Mouse (Mus musculus): ENCODE results near the gene Ublcp1.
"Not testable (repeated sequence)": the region's sequence is repeated elsewhere in the genome, so short reads cannot be mapped to it uniquely, and the experiment has no call there.

Gene Ublcp1

DNA sequence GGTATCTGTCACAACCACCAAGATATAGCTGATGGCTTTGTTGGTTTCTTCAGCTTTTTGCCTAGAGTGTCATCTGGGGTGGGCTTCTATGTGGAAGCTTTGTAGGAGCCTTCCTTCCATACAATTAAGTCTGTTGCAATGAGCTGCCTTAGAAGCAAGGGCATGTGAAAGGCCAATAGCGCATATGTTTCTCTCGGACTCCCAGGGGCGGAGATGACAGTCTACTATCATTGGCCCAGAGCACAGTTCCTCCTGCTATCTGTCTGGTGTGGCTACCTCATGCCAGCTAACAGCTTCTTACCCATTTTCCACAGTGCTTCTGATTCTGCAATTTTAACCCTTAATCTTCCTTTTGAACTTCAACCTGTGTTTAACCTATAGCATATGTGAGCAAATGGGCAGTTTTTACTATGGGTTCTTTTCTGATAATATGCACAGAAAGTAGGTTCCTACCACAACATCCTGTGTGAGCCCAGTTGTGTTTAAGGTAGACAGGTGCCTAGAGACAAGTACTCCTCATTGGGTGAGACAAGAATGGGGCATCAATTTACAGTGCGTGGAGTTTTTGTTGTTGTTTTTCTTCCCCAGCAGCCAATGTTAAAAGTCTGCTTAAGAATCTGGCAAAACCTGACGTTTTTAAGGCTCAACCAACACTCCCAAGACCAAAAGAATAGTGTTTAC is 24.5 kb upstream of the Ublcp1 start:
- no peak for DNase-seq (ENCODE audit: low read depth, low spot score)

DNA sequence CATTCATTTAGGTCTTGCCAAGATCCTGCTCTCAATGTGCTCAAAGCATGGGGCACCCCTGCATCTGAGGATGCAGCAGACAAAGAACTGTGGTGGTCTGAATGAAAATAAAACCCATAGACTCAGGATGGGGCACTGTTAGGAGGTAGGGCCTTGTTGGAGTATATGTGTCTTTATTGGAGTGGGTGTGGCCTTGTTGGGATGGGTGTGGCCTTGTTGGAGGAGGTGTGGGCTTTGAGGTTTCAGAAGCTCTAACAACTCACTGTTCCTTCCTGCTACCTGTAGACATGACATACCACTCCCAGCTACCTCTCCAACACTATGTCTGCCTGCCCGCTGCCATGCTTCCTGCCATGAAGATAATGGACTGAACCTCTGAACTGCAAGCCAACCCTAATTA is 18.8 kb upstream of the Ublcp1 start:
- DNase-seq (ENCODE audit: low read depth, low spot score), result no peak

DNA sequence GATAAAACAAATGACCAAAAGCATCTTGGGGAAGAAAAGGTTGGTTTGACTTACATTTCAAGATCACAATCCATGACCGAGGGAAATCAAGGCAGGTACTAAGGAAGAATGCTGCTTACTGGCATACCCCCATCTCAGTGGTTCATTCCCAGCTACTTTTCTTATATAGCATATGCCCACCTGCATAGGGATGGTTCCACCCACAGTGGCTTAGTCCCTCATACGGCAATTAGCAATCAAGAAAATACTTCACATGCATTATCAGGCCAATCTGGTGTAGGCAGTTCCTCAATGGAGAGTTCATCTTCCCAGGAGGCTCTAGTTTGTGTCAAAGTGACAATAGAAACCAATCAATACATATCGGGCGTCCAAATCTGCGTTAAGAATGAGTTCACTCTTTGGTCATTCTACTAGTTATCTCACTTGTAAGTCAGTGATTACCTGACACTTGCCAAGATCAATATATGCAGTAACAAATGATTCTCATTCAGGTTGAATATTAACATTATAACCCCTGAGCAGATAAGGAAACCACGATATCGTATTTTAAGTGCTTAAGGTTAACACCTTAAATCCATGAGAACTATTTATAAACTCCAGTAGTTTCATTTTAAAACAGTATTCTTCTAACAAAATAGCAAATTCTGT is 14.9 kb upstream of the Ublcp1 start:
- DNase-seq (ENCODE audit: low read depth, low spot score), result no peak

DNA sequence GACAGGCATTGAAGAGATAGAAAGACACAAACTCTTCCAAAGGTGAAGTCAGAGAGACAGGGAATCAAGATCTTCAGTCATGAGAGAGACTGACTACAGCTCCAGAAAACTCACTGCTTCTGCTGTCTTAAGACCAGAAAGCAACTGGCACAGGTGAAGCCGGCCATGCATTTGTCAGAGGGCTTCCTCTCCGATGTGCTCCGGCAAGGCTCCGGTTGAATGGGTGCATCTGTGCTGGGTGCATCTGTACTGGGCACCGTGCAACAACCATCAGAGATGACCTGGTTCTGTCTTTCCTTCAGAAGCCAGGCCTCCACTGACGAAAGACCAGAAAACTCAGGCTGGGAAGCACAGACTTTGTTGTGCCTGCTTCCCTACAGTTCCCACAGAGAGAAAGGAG is 9.9 kb upstream of the Ublcp1 start:
- DNase-seq (ENCODE audit: low read depth, low spot score), result no peak

DNA sequence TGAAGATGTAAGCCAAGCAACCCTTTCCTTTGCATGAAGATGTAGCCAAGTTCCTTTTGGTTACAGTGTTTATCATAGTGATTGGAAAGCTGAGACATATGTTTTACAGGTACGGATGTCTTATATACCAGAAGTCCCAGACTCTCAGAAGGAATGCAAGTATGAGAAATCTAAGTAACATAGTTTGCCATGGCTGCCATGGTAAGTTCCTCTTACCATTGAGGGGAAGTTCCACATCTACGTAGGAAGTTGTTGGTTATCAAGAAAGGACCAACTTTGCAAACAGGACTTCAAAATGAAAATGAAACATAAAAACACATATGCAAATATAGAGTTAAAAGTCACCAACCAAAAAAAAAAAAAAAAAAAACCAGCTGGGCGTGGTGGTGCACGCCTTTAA is 8.1 kb upstream of the Ublcp1 start:
- DNase-seq (ENCODE audit: low read depth, low spot score), result no peak

DNA sequence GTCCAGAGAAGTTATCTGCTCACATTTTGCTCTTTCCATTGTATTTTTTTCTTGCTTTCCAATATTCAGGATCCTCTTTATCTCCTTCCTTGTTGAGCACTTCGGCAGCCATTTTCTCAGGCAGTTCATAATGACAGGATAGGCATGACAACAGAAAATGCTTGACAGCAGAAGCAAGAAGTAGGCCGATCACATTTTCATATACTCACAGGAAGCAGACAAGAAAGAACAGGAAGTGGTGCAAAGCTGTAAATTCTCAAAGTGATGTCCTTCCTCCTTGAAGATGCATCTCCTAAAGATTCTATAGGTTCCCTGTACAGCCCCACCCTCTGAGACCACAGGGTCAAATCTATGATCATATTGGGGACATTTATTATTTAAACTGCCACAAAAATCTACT is 6.1 kb upstream of the Ublcp1 start:
- DNase-seq (ENCODE audit: low read depth, low spot score), result no peak

DNA sequence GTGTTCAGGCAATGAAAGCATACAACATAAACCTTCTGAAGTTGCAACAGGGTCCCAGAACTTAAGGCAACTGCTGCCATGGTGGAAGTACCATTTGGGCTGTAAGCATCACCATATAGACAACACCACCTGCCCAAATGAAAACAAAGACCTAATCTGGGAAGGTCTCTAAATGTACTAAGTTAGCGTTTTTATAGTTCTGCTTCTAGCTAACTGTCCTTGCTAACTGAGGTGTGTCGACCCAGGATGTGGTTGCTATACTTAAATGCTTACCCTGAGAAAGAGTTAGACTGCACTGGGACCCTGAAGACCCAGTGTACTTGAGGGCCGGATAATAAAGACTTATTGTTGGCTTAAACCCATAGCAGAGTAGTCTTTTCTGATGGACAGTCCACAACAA is 5.2 kb upstream of the Ublcp1 start:
- DNase-seq (ENCODE audit: low read depth, low spot score), result no peak

DNA sequence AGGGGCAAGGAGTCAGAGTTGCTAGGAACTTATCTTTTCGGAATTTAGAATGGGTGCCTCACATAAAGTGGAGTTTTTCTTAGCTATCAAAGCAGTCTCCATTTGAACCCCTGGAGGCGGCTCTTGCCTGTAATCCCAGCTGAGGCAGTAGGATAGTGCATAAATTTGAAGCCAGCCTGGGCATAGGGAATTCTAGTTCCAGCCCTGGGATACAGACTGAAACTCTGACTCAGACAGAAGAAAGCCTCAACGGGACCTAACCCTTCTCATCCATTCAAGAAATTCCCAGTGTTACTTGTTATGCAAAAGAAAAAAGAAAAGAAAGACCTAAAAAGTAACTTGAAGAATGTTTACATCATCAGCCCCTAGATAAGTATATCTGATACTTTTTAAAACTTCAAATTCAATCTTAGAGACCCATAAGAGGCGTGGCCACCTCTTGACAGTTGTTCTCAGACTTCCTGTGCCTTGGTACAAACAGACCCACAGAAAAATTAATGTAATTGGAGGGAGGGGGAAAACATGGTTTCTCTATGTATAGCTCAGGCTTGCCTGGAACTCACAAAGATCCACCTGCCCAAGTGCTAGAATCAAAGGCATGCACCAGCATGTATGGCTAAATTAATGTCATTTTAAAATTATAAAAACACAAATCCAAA is 1.2 kb upstream of the Ublcp1 start:
- DNase-seq (ENCODE audit: low read depth, low spot score), result no peak

DNA sequence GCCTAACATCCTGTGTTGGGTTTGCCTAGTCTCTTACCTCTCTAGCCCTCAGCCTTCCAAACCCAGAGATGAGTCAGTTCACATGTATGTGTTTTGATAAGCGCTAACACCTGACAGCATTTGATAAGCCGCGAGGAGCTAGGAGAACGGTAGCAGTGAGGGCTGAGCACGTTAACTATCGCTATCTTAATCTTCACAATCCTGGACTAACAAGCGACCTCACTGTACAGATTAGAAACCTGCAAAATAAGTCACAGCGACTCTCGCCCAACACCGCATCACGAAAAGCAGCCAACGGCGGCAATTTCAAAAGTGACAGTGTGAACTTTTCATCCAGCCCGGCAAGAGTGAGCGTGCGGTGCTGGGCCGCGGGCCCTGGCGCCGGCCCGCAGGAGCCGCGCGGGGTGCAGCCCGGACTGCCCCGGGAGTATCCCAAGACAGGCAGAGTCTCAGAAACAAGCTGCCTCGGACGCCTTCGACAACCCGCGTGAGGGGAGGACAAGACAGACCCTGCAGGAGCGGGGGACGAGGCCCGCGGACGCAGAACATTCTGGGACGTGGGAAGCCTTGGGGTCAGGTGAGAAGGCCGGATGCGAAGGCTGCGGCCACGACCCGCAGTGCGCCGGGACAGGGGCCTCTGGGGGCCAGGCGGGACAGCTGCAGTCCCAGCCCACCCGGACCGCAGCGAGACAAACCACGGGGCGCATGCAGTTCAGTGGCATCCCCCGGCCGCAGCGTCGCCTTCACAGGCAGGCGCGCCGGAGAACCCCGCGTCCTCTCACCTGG is 459 bp downstream of the Ublcp1 start:
- peak; percentile 26 for DNase-seq (ENCODE audit: low read depth, low spot score)

DNA sequence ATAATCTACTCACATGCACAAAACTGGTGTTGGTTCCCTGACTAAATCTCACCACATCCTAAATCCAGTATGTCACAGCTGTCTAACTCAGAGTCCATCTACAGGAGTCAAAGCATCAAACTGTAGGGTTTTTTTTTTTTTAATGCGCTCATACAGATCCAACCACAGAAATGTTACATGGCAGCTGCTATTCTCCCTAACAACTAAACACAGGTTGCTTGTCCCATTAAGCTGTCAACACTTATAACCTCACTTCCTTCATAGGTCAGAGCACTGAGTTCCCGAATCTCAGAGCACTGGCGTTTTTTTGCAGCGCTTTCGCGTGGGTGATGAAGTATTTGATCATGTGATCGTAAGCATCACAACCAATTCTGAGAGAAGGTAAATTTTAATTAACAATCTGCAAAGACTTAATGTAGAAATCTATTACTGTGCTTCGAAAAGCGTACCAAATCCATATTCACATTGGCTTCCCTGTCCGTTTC is 1.9 kb downstream of the Ublcp1 start:
- DNase-seq (ENCODE audit: low read depth, low spot score), result no peak

DNA sequence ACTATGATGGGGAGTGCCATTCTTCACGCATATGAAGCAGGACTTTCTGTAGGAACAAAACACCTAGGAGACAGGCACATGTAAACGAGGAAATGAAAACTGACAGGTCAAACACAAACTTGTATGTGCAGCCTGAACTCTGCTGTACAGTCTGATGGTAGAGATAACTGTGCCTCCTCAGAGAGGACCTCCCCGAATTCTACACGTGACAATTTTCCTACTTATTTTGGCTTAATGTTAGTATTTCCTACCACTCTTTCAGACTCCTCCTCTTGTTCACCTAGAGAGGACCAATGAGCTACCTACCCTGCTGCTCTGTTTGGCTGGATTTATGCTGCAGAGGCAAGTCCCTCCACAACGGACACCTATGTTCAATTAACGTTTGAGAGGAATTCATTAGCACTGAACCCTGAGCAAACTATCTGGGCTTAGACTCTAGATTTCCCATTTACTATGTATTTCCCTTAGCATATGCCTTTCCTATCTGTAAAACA is 3.3 kb downstream of the Ublcp1 start:
- DNase-seq (ENCODE audit: low read depth, low spot score), result no peak

DNA sequence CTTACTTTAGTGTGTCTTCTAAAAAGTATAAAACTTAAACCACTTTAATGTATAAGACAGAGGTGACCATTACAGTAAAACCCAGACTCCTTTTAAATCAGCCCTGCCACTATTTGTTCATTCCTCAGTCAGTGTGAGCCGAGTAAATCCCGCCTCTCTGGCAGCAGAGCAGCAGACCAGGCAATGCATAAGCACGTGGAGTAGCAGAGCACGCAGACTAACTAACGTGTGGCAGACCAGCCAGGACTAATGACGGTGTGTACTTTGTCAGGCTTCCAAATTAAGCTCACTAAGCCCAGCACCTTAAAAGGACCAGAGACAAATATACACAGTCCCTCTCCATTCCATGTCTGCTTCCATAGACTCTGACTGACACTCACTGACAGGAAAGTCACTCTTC is 8.8 kb downstream of the Ublcp1 start:
- no peak for DNase-seq (ENCODE audit: low read depth, low spot score)

DNA sequence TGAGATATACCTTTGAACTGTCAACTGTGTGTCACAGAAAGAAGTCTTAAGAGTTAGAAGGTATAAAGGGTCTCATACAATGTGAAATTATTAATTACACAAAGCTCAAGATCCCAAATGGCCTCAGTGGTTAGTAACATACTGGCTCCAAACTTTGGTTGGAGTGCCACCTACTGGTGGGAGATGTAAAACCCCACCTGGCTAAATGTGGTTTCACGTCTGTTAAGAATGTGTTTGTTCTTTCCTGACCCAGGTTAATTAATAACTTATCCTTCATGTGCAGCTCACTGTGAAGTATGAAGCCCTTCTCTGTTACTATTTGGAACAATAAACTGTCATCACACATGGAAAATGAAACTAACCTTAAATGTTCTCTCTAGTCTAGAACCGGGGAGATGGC is 16.9 kb downstream of the Ublcp1 start:
- peak; percentile 33 for DNase-seq (ENCODE audit: low read depth, low spot score)

DNA sequence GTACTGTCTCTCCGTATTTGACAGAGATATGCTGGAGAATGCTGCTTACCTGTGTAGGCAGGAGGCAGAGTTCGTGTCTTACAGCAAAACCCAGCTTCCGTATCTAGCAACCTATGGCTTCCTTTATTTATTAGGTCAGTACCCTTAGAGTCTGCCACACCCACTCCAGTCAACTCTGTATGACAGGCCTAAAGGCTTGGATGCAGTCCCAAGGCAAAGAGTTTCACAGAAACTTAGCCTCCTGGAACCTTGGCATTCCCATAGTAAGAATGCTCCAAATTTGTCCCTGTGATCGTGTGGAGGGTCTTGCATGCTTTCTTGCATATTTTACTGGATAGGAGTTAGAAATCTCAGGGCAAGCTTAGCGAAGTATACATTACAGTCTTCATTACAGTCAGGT is 18.3 kb downstream of the Ublcp1 start:
- DNase-seq (ENCODE audit: low read depth, low spot score), result not testable (repeated sequence)

DNA sequence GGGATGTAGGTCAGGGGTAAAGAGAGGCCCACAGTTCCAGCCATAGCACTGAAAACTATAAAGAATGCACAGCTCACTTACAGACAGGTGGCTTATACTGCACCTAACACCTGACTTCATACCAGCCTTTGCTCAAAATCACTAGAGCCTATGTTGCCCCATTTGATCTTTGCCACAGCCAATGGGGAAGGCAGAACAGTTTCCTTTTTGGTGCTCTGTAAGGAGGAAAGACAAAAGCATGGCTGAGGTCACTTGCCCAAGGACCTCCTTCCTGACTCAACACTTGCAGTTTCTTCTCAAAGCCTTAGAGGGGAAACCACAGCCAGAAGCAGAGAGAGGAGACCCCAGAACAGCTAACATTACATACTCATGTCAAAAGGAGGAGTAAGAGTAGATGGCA is 19.3 kb downstream of the Ublcp1 start:
- DNase-seq (ENCODE audit: low read depth, low spot score), result no peak

DNA sequence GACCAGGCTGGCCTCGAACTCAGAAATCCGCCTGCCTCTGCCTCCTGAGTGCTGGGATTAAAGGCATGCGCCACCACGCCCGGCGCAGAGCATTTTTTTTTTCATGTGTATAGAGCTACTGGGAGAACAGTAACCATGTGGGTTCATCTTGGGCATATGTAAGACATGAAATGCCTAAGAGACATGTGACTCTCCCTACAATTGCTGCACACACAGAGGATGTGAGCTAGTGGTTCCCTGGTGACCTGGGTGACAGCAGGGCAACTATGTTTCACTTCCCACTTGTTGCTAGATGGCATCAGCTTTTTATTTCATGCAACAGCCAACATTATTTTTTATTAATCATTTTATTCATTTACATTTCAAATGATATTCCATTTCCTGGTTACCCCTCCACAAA is 32.5 kb downstream of the Ublcp1 start:
- no peak for DNase-seq (ENCODE audit: low read depth, low spot score)

DNA sequence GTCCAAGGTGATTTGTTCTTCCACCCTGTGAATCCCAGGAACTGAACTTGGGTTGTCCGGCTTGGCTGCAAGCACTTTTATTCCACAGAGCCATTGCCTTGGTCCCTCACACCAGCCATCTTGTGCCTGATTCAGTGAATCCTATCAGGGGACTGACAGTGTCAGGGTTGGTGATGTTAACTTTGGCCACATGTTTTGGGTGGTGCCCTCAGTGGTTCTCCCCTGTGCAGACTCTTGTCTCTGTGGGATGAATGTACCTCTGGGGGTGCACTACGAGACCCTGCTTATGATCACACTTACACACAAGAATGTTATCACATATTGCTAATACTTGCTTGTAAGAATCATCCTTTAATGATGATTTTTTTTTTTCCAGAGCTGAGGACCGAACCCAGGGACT is 40.3 kb downstream of the Ublcp1 start:
- no peak for DNase-seq (ENCODE audit: low read depth, low spot score)

DNA sequence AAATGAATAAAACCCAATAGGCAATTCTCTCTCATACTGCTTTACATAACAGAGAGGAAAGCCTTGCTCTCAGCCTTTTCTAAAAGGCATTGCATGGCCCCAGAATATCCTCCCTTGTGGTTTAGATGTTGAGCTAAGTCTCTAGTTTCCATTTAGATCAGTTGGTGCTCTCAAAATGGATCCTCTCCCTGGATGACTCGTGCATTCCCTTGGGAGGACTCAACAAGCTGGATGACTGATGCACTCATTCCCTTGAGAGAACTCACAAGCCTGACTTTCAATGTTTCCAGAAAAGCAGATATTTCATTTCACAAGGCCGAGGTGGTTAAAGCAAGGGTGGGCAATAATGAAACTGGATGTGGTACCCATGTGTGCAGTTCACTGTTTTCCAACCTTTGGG is 42.3 kb downstream of the Ublcp1 start:
- DNase-seq (ENCODE audit: low read depth, low spot score), result no peak

DNA sequence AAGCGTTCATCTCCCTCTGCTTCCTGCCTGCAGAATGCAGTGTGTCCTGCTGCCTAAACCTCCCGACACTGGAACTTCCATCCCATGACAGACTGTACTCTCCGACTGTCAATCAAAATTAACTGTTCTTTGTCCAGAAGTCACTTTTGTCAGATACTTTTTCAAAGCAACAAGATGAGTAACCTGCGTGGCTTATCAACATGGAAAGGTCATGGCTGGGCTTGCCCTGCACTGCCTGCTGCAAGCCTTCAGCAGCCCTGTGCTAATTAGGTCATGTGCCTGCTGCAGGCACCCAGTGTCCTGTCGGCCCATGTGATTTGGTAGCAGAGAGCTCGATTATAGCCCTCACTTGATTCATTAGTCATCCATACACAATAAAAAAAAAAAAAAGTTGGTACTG is 44.7 kb downstream of the Ublcp1 start:
- no peak for DNase-seq (ENCODE audit: low read depth, low spot score)

DNA sequence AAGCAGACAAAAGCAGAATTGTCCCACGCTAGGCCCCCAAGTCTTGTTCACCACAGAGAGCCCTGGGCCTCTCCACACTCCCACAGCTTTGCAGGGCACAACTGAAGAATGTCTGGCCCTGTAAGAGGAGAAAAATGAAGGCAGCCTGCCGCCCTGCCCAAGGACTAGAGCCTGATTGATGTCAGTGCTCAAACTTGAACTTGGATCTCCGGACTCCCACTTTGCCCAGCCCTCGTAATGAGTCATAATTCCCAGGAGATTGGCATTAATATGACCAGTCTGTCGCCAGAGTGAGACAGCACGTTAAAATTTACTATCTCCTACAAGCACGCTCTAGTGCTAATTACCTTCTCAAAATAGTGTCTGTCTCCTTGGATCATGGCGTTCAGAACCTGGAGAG is 45.3 kb downstream of the Ublcp1 start:
- no peak for DNase-seq (ENCODE audit: low read depth, low spot score)

DNA sequence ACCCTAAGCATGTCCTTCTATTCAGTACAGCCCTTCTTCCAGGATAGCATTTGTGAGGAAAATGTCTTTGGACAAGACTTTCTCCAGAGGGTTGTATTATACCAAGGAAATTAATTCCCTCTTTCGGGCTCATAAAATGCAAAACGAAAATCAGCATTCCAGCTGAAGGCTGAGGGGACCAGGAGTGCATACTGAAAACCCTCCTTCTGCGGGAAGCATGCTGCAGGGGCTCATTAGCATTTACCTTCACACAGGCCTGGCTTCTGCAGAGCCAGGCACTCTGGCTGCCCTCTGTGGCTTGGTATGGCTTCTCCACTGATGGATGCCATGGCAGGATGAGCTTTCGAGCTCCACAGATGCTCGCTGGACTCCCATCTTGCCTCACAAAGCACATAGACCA is 46.3 kb downstream of the Ublcp1 start:
- no peak for DNase-seq (ENCODE audit: low read depth, low spot score)

DNA sequence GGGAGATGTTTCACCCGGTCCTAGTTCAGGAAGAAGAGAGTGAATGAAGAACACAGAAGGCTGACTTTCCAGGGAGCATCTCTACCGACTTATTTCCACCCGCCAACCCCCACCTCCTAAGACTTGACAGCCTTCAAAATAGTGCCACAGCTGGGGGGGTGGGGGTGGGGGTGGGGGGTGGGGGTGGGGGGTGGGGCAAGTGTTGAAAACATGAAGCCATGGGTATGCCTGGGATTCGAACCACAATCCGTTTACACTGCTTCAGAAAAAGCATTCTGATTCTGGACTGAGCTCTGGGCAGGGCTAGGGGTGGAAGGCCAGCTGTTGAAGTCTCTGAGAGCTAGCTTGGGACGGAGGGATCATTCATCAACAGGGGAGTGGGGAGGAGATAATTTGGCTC is 47.0 kb downstream of the Ublcp1 start:
- DNase-seq (ENCODE audit: low read depth, low spot score), result no peak
